Mouse (Mus musculus): ENCODE data around the gene Pde4dip. TPM values are rescaled to one million over a fixed set of nuclear protein-coding genes. Genes with fewer than 3 reads are reported as not detected.

Pde4dip gene
- polyA plus RNA-seq, 1 experiment = 39.5 TPM

DNA sequence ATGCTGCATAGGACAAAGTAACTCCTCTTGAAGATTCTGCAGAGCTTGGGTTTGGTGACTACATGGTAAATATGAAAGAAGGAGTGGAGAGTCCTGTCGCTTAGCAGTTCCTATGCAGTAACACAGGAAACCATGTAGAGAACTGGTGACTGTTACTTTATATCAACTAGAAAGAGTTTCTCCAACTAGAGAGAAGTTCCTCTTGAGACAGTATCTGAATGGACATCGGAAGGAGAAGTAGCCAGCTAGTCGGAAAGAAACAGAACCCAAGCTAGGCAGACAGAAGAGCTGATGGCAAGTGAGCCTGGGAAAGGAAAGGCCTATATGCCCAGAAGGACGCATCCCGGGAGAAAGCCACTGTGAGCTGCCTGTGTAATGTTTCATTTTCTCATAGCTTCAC lies 127.3 kb downstream of the Pde4dip start:
- WGBS = 88% methylated on average over 5 of the region's 5 CpGs
- Histone ChIP-seq H3K4me1 (ENCODE audit: control insufficient read depth, insufficient read depth, low read length) (peaks cover 6% of the 10 kb centered on the region), H3K27ac (ENCODE audit: insufficient read depth, low read depth, low read length) (no peak overlapping the region), H3K4me3 (ENCODE audit: insufficient read depth, low read depth, low read length) (no peak overlapping the region)
- TF ChIP-seq CTCF (IDR thresholded peaks at IDR 0.05; ENCODE audit: insufficient read depth, low read depth, low read length) (no peak), POLR2A (IDR thresholded peaks at IDR 0.05; ENCODE audit: insufficient read depth, low read depth, low read length) (no peak)

DNA sequence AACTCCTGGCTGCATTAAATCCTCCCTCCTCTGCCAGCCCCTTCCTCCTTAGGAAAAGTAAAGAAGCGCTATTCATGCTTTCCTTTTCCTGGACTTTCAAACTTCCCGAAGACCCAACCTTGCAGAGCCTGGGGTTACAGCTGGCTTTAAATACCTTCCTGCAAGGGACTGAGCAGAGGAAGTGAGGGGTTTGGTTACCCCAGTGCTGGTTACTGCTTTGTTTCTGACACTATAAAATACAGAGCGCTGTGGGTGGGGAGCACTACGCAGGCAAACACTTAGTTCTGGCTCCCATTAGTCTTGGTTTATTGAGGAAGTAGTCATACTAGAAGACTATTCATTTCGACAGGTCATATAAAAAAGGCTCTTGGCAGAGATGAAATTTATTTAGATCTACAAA lies 128.7 kb downstream of the Pde4dip start:
- Histone ChIP-seq H3K4me1 (ENCODE audit: control insufficient read depth, insufficient read depth, low read length) (peaks cover 6% of the 10 kb centered on the region), H3K4me3 (ENCODE audit: insufficient read depth, low read depth, low read length) (no peak overlapping the region), H3K27ac (ENCODE audit: insufficient read depth, low read depth, low read length) (no peak overlapping the region)
- TF ChIP-seq CTCF (IDR thresholded peaks at IDR 0.05; ENCODE audit: insufficient read depth, low read depth, low read length) (no peak), POLR2A (IDR thresholded peaks at IDR 0.05; ENCODE audit: insufficient read depth, low read depth, low read length) (no peak)
- 86% methylated on average over 5 of the region's 5 CpGs for WGBS

GRCm38 (mm10) chr3:97757501-97757900 lies 131.0 kb downstream of the Pde4dip start:
- no peak overlapping the region for H3K27ac ChIP-seq (ENCODE audit: insufficient read depth, low read depth, low read length)
- H3K4me3 ChIP-seq (ENCODE audit: insufficient read depth, low read depth, low read length) = no peak overlapping the region
- H3K4me1 ChIP-seq (ENCODE audit: control insufficient read depth, insufficient read depth, low read length) = peaks cover 6% of the 10 kb centered on the region
- WGBS = 96% methylated on average over 10 of the region's 10 CpGs
- TF ChIP-seq CTCF (IDR thresholded peaks at IDR 0.05; ENCODE audit: insufficient read depth, low read depth, low read length) = no peak
- TF ChIP-seq POLR2A (IDR thresholded peaks at IDR 0.05; ENCODE audit: insufficient read depth, low read depth, low read length) = no peak

GRCm38 (mm10) chr3:97756283-97757074 lies 132.0 kb downstream of the Pde4dip start:
- TF ChIP-seq POLR2A (IDR thresholded peaks at IDR 0.05; ENCODE audit: insufficient read depth, low read depth, low read length) (no peak), CTCF (IDR thresholded peaks at IDR 0.05; ENCODE audit: insufficient read depth, low read depth, low read length) (no peak)
- H3K4me3 ChIP-seq (ENCODE audit: insufficient read depth, low read depth, low read length) = no peak overlapping the region
- H3K4me1 ChIP-seq (ENCODE audit: control insufficient read depth, insufficient read depth, low read length) = peaks cover 2% of the 10 kb centered on the region; the same call in 1 of the 2 replicates
- H3K27ac ChIP-seq (ENCODE audit: insufficient read depth, low read depth, low read length) = no peak overlapping the region
- WGBS = 91% methylated on average over 20 of the region's 20 CpGs

GRCm38 (mm10) chr3:97755411-97755810 lies 133.1 kb downstream of the Pde4dip start:
- no peak for TF ChIP-seq POLR2A (IDR thresholded peaks at IDR 0.05; ENCODE audit: insufficient read depth, low read depth, low read length)
- TF ChIP-seq CTCF (IDR thresholded peaks at IDR 0.05; ENCODE audit: insufficient read depth, low read depth, low read length) = no peak
- WGBS = 93% methylated on average over 14 of the region's 14 CpGs
- no peak overlapping the region for H3K27ac ChIP-seq (ENCODE audit: insufficient read depth, low read depth, low read length)
- peaks cover 2% of the 10 kb centered on the region; the same call in 1 of the 2 replicates for H3K4me1 ChIP-seq (ENCODE audit: control insufficient read depth, insufficient read depth, low read length)
- no peak overlapping the region for H3K4me3 ChIP-seq (ENCODE audit: insufficient read depth, low read depth, low read length)

DNA sequence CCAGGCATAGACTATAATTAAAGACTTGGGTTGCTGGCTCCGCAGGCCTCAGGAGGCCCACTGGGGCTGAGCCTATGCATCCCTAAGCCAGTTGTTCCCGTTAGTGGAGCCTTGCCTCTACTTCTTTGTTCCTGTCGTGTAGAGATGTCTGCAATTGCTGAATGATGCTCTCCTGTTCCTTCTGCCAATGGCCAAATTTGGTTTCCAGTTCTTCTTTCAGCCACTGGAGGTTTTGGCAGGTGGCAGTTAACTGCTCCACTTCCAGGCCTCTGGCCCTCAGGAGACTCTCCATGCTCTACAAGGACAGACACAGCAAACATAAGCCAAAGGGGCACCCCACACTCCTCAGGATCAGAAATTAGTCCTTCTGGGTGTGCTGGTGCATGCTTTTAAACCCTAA lies 135.6 kb downstream of the Pde4dip start:
- TF ChIP-seq CTCF (IDR thresholded peaks at IDR 0.05; ENCODE audit: insufficient read depth, low read depth, low read length) (no peak), POLR2A (IDR thresholded peaks at IDR 0.05; ENCODE audit: insufficient read depth, low read depth, low read length) (no peak)
- WGBS = 48% methylated on average over 3 of the region's 3 CpGs
- Histone ChIP-seq H3K27ac (ENCODE audit: insufficient read depth, low read depth, low read length) (no peak overlapping the region), H3K4me3 (ENCODE audit: insufficient read depth, low read depth, low read length) (no peak overlapping the region), H3K4me1 (ENCODE audit: control insufficient read depth, insufficient read depth, low read length) (no peaks in the 10 kb centered on the region)

DNA sequence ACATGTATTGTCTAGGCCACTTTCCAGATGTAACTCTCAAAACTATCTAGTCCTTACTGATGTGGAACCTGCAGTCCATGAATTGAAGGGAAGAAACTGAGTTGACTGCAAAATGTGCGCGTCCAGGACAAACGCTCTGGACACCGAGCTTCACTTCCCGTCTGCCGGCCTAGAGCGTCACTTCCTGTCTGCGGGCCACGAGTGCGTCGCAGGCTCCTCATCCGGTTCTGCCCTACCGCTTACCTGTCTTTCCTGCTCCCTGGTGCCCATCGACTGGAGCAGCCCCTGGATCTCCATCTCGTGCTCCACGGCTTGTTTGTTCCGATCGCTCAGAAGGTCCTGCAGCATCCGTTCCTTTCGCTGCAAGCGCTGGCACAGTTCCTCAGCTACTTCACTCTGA lies 136.9 kb downstream of the Pde4dip start:
- WGBS = 96% methylated on average over 21 of the region's 21 CpGs

DNA sequence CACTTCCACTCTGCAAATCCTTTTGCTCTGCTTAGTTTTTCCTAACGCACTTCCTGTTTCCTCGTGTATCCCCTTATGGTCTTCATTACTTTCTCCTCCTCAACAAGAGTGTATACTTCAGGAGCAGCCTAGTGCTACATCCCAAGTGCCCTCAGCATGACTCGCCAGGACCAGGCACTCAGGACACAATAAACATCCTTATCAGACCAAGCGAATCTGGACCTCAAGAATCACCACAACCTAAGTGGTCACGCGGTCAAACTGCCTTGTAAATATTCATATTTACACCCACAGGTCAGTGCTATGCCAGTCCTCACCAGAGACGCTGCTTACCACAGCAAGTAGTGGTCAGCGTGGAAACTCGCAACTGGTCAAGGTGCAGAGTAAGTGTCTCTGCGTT lies 139.7 kb downstream of the Pde4dip start:
- no peaks in the 10 kb centered on the region for H3K4me1 ChIP-seq (ENCODE audit: control insufficient read depth, insufficient read depth, low read length)
- no peak overlapping the region for H3K27ac ChIP-seq (ENCODE audit: insufficient read depth, low read depth, low read length)
- TF ChIP-seq CTCF (IDR thresholded peaks at IDR 0.05; ENCODE audit: insufficient read depth, low read depth, low read length) (no peak), POLR2A (IDR thresholded peaks at IDR 0.05; ENCODE audit: insufficient read depth, low read depth, low read length) (no peak)
- WGBS = 92% methylated on average over 10 of the region's 10 CpGs
- H3K4me3 ChIP-seq (ENCODE audit: insufficient read depth, low read depth, low read length) = no peak overlapping the region

More for the DNA sequence above, 136.9 kb downstream of the Pde4dip start:
- Histone ChIP-seq H3K4me1 (ENCODE audit: control insufficient read depth, insufficient read depth, low read length) (no peaks in the 10 kb centered on the region), H3K4me3 (ENCODE audit: insufficient read depth, low read depth, low read length) (no peak overlapping the region), H3K27ac (ENCODE audit: insufficient read depth, low read depth, low read length) (no peak overlapping the region)
- TF ChIP-seq POLR2A (IDR thresholded peaks at IDR 0.05; ENCODE audit: insufficient read depth, low read depth, low read length) (no peak), CTCF (IDR thresholded peaks at IDR 0.05; ENCODE audit: insufficient read depth, low read depth, low read length) (no peak)

- no peak for TF ChIP-seq POLR2A (IDR thresholded peaks at IDR 0.05; ENCODE audit: insufficient read depth, low read depth, low read length)
- no peak for TF ChIP-seq CTCF (IDR thresholded peaks at IDR 0.05; ENCODE audit: insufficient read depth, low read depth, low read length)
- Histone ChIP-seq H3K4me1 (ENCODE audit: control insufficient read depth, insufficient read depth, low read length) (no peaks in the 10 kb centered on the region), H3K27ac (ENCODE audit: insufficient read depth, low read depth, low read length) (no peak overlapping the region), H3K4me3 (ENCODE audit: insufficient read depth, low read depth, low read length) (no peak overlapping the region)
- 92% methylated on average over 8 of the region's 8 CpGs for WGBS
These were observed 145.7 kb downstream of the Pde4dip start for GRCm38 (mm10) chr3:97742841-97743240.

Data from olfactory bulb, adult 2 months (tissue).